Mouse (Mus musculus): ENCODE measurements around the gene Pde4b. TPM values are rescaled to one million over a fixed set of nuclear protein-coding genes. Genes with fewer than 3 reads are reported as not detected.

Gene Pde4b
- polyA plus RNA-seq, 1 experiment = 78.9 TPM

DNA sequence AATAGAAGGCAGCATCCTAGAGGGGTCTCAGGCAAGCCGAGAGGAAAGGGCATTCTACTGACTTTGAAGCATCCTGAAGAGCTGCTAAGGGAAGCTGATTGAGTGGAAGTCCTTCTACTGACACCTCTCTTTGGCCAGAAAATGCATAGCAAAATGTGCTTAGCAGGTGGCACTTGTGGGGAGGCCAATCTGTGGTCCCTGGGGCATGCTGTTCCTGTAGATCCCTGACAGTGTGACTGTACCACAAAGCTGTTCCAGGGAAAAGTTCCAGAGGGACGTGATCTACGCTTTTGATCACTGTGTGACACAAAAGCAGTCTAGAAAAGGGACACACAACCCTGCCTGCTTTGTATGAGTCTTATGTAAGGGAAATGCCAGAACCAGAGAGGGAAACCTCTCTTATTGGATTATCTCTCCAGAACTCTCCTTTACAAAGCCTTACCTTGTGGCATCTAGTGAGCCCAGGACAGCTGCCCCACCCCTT is 49.1 kb downstream of the Pde4b start:
- 9% methylated on average over 3 of the region's 3 CpGs for WGBS
- DNase-seq = peak; percentile 40 to 57
- Histone ChIP-seq H3K27me3 (ENCODE audit: control insufficient read depth, insufficient read depth, low read length) (no peaks in the 10 kb centered on the region), H3K4me1 (ENCODE audit: control insufficient read depth, insufficient read depth, low read length) (peaks cover 18% of the 10 kb centered on the region), H3K27ac (ENCODE audit: insufficient read depth, low read length) (peak overlapping the region; percentile 2), H3K4me3 (replicated peaks; ENCODE audit: insufficient read depth, low read depth, low read length) (no peak overlapping the region)
- no peak for TF ChIP-seq POLR2A (IDR thresholded peaks at IDR 0.05; ENCODE audit: borderline replicate concordance, insufficient read depth, low read length)
- no peak for TF ChIP-seq CTCF (IDR thresholded peaks at IDR 0.05; ENCODE audit: borderline replicate concordance, insufficient read depth, low read depth, low read length)

DNA sequence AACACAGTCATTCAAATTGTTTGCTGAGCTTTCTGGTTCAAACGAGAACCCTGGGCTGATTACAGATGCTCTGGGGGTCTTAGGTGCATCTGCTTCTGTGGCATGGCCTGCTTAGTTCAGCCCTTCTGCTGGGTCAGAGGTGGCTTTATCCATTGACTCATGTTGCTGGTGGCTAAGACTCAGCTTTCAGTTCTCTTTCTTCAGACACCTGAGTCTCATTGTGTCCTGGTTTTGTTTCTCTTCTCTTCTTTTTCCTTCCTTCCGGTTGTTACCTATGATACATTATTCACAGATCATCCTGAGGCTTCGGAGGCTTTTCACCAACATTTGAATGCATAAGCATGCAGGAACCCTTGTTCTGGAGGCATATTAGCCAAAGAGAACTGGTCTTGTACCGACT is 51.0 kb downstream of the Pde4b start:
- Histone ChIP-seq H3K27me3 (ENCODE audit: control insufficient read depth, insufficient read depth, low read length) (no peaks in the 10 kb centered on the region), H3K27ac (ENCODE audit: insufficient read depth, low read length) (0 out of 2 replicates have a peak overlapping the region, but pooled peaks have one; percentile 48), H3K4me3 (replicated peaks; ENCODE audit: insufficient read depth, low read depth, low read length) (no peak overlapping the region), H3K4me1 (ENCODE audit: control insufficient read depth, insufficient read depth, low read length) (peaks cover 24% of the 10 kb centered on the region)
- no peak for TF ChIP-seq POLR2A (IDR thresholded peaks at IDR 0.05; ENCODE audit: borderline replicate concordance, insufficient read depth, low read length)
- no peak for TF ChIP-seq CTCF (IDR thresholded peaks at IDR 0.05; ENCODE audit: borderline replicate concordance, insufficient read depth, low read depth, low read length)
- no peak for DNase-seq
- WGBS = 69% methylated on average over 4 of the region's 4 CpGs

DNA sequence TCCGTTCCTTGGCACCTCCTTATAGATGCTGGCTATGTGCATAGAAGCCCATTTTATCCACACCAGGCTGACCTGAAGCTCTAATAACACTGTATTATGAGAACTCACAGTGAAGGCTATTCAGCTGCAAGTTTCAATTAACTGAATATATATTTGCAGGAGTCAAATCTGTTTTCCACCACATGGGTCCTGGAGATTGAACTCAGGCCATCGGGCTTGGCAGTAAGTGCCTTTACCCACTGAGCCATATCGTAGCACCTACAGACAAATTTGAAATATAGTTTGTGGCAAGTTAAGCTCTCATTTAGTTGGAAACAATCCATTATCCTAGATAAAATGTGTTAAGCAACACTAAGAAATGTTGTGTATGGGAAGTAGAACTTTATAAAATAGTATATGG is 53.9 kb downstream of the Pde4b start:
- Histone ChIP-seq H3K27ac (ENCODE audit: insufficient read depth, low read length) (peak overlapping the region; percentile 36; the same call in 1 of the 2 replicates), H3K4me3 (replicated peaks; ENCODE audit: insufficient read depth, low read depth, low read length) (no peak overlapping the region), H3K27me3 (ENCODE audit: control insufficient read depth, insufficient read depth, low read length) (no peaks in the 10 kb centered on the region), H3K4me1 (ENCODE audit: control insufficient read depth, insufficient read depth, low read length) (peaks cover 24% of the 10 kb centered on the region)
- TF ChIP-seq CTCF (IDR thresholded peaks at IDR 0.05; ENCODE audit: borderline replicate concordance, insufficient read depth, low read depth, low read length) = no peak
- TF ChIP-seq POLR2A (IDR thresholded peaks at IDR 0.05; ENCODE audit: borderline replicate concordance, insufficient read depth, low read length) = no peak
- WGBS = 25% methylated on average over 3 of the region's 3 CpGs
- peak; percentile 54 to 74 for DNase-seq

DNA sequence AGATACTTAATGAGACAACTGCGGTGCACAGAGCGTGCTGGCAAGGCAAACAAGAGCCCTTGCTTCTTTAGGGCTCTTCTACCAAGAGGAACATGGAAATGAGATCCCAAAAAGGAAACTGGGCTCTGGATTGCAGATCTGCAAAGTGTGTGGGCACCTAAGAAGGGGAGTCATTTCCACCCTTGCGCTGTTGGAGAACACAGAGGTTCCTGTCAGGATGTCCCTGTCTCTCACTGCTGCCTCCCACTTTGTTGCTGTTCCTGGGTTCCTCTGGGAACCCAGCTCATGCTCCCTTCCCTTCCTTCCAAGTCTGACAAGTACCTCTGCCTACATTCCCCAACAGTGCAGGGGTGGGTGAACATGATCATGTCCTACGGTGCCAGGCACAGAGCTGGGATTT is 61.4 kb downstream of the Pde4b start:
- Histone ChIP-seq H3K4me1 (ENCODE audit: control insufficient read depth, insufficient read depth, low read length) (peaks cover 3% of the 10 kb centered on the region), H3K4me3 (replicated peaks; ENCODE audit: insufficient read depth, low read depth, low read length) (no peak overlapping the region), H3K27ac (ENCODE audit: insufficient read depth, low read length) (no peak overlapping the region), H3K27me3 (ENCODE audit: control insufficient read depth, insufficient read depth, low read length) (no peaks in the 10 kb centered on the region; the same call in 1 of the 2 replicates)
- no peak for TF ChIP-seq CTCF (IDR thresholded peaks at IDR 0.05; ENCODE audit: borderline replicate concordance, insufficient read depth, low read depth, low read length)
- TF ChIP-seq POLR2A (IDR thresholded peaks at IDR 0.05; ENCODE audit: borderline replicate concordance, insufficient read depth, low read length) = no peak
- WGBS = 88% methylated on average over 4 of the region's 4 CpGs
- DNase-seq = no peak

DNA sequence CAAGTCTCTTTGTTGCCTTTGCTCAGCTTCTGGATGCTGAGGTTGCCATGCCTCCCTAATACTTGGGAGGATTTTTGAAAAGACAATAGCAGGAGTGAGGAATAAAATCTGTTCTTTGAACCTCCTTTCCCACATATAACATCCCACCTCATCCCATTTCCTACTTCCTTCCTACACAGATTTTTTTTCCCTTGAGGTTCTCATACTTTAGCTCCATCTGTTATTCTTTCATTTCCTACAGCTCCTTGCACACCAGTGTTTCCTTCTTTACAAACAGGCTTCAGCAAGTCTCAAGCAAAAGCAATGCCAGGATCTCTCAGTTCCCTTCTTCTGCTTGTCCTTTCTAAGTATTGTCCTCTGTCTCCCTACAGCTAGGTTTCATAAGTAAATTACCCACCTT is 71.8 kb downstream of the Pde4b start:
- Histone ChIP-seq H3K27me3 (ENCODE audit: control insufficient read depth, insufficient read depth, low read length) (no peaks in the 10 kb centered on the region), H3K4me3 (replicated peaks; ENCODE audit: insufficient read depth, low read depth, low read length) (no peak overlapping the region), H3K27ac (ENCODE audit: insufficient read depth, low read length) (no peak overlapping the region), H3K4me1 (ENCODE audit: control insufficient read depth, insufficient read depth, low read length) (no peaks in the 10 kb centered on the region; the same call in 1 of the 2 replicates)
- TF ChIP-seq CTCF (IDR thresholded peaks at IDR 0.05; ENCODE audit: borderline replicate concordance, insufficient read depth, low read depth, low read length) = no peak
- no peak for TF ChIP-seq POLR2A (IDR thresholded peaks at IDR 0.05; ENCODE audit: borderline replicate concordance, insufficient read depth, low read length)
- no peak for DNase-seq

DNA sequence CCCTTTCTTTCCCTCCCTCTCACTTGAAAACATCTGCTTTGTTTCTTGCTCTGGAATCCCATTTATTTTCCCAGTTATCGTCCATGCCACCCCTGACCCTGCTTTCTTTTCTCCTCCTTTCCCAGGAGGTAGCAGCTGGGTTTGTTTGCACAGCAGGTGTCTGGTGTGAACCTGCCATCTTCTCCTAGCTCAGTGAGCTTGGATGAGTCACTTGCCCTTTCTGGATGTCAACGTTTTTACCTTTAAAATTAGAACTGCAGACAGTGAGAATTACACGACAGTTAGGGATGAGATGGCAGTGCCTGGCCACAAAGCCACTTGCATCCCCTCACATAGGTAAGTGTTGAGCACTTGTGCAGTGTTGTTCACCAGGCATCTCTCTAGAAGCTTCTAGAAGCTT is 84.3 kb downstream of the Pde4b start:
- peak in 1 of 2 experiments; percentile 34 for DNase-seq
- Histone ChIP-seq H3K27me3 (ENCODE audit: control insufficient read depth, insufficient read depth, low read length) (no peaks in the 10 kb centered on the region), H3K27ac (ENCODE audit: insufficient read depth, low read length) (no peak overlapping the region), H3K4me3 (replicated peaks; ENCODE audit: insufficient read depth, low read depth, low read length) (no peak overlapping the region), H3K4me1 (ENCODE audit: control insufficient read depth, insufficient read depth, low read length) (peaks cover 5% of the 10 kb centered on the region; the same call in 1 of the 2 replicates)
- WGBS = 16% methylated on average over 3 of the region's 3 CpGs
- TF ChIP-seq CTCF (IDR thresholded peaks at IDR 0.05; ENCODE audit: borderline replicate concordance, insufficient read depth, low read depth, low read length) (no peak), POLR2A (IDR thresholded peaks at IDR 0.05; ENCODE audit: borderline replicate concordance, insufficient read depth, low read length) (no peak)

DNA sequence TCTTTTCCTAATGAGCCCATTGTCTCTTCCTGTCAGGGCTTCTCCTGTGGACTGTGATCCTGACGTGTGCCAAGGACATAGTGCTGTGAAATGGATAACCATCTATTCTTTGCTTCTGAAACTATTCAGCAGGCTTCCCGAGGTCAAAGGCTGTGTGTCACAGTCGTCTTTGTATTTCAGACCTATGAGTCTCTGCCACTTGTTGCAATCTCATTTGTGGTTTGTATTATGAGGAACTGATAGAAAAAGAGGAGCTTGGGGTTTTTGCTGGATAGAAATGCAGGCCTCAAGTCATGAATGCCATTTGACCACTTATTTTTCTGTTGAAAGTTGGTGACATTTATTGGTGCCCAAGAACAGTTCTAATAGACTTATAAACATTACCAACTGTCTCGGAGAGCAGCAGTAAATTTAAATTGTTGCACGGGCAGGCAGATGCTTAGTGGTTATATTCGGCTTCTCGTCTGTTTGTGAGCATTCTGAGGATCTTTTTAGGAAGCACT is 85.4 kb downstream of the Pde4b start:
- no peak for TF ChIP-seq POLR2A (IDR thresholded peaks at IDR 0.05; ENCODE audit: borderline replicate concordance, insufficient read depth, low read length)
- no peak for TF ChIP-seq CTCF (IDR thresholded peaks at IDR 0.05; ENCODE audit: borderline replicate concordance, insufficient read depth, low read depth, low read length)
- Histone ChIP-seq H3K27me3 (ENCODE audit: control insufficient read depth, insufficient read depth, low read length) (no peaks in the 10 kb centered on the region), H3K4me1 (ENCODE audit: control insufficient read depth, insufficient read depth, low read length) (peaks cover 5% of the 10 kb centered on the region; the same call in 1 of the 2 replicates), H3K4me3 (replicated peaks; ENCODE audit: insufficient read depth, low read depth, low read length) (no peak overlapping the region), H3K27ac (ENCODE audit: insufficient read depth, low read length) (no peak overlapping the region)
- DNase-seq = no peak
- WGBS = 58% methylated on average over 7 of the region's 7 CpGs

DNA sequence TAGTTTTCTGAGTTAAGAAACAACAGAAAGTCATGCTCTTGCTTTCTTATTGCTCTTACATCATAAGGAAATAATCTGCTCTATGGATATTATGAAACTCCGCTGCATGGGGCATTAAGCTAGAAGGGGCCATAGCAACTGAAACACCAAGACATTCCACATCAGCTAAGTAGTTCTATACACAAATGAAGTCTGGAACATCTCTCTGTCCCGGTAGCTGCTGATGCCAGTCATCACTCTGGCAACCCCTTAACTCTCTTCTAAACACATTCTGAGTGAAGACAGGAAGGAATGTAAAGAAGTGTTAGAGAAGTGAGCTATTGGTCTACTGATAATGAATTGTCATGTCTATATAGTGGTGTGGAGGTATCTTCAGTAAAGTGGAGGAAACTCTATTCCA is 88.6 kb downstream of the Pde4b start:
- Histone ChIP-seq H3K4me3 (replicated peaks; ENCODE audit: insufficient read depth, low read depth, low read length) (no peak overlapping the region), H3K4me1 (ENCODE audit: control insufficient read depth, insufficient read depth, low read length) (peaks cover 5% of the 10 kb centered on the region; the same call in 1 of the 2 replicates), H3K27ac (ENCODE audit: insufficient read depth, low read length) (no peak overlapping the region), H3K27me3 (ENCODE audit: control insufficient read depth, insufficient read depth, low read length) (no peaks in the 10 kb centered on the region)
- 71% methylated on average over 2 of the region's 2 CpGs for WGBS
- TF ChIP-seq CTCF (IDR thresholded peaks at IDR 0.05; ENCODE audit: borderline replicate concordance, insufficient read depth, low read depth, low read length) (no peak), POLR2A (IDR thresholded peaks at IDR 0.05; ENCODE audit: borderline replicate concordance, insufficient read depth, low read length) (no peak)
- DNase-seq = no peak
